Mouse (Mus musculus) neural tube, embryonic 11.5 days (tissue): ENCODE measurements around the gene Ppp1r10. TPM values are rescaled to one million over a fixed set of nuclear protein-coding genes. Genes with fewer than 3 reads are reported as not detected.
A peak's percentile ranks its signal among the peaks of the same experiment; 100 is the strongest.

ENCODE experiments used
- ATAC-seq: fragments of 200-750 bp; cut with Nextera tagmentation; 2 replicates; pipeline ENCODE4 v1.8.0; 2017; ENCODE audit warnings: moderate number of reproducible peaks, mild to moderate bottlenecking, moderate TSS enrichment, moderate library complexity; ENCODE audit not compliant: insufficient read depth, low FRiP score, low TSS enrichment
- DNase-seq: peaks from one replicate; pipeline ENCODE4 v3.0.0-alpha.2; 2015; ENCODE audit warnings: low spot score
- H3K27ac ChIP-seq: fragments of 300-500 bp; sonication (generic); 2 replicates; pipeline ENCODE4 v1.5.1; 2014; ENCODE audit warnings: low read depth, mild to moderate bottlenecking, low read length
- H3K27me3 ChIP-seq: fragments of 300-500 bp; sonication (generic); 2 replicates; pipeline ENCODE4 v1.6.1; 2014; ENCODE audit warnings: mild to moderate bottlenecking, low read length, mixed read lengths; ENCODE audit not compliant: control insufficient read depth, insufficient read depth
- H3K36me3 ChIP-seq: fragments of 300-500 bp; sonication (generic); 2 replicates; pipeline ENCODE4 v1.6.1; 2014; ENCODE audit warnings: mild to moderate bottlenecking, low read length, moderate library complexity, mixed read lengths; ENCODE audit not compliant: control insufficient read depth, insufficient read depth
- H3K4me1 ChIP-seq: fragments of 300-500 bp; sonication (generic); 2 replicates; pipeline ENCODE4 v1.6.1; 2014; ENCODE audit warnings: low read length, mixed read lengths; ENCODE audit not compliant: control insufficient read depth, insufficient read depth
- H3K4me2 ChIP-seq: fragments of 300-500 bp; sonication (generic); 2 replicates; pipeline ENCODE4 v1.6.1; 2014; ENCODE audit warnings: low read depth, mild to moderate bottlenecking, moderate library complexity
- H3K4me3 ChIP-seq: fragments of 300-500 bp; sonication (generic); 2 replicates; pipeline ENCODE4 v1.5.1; 2014; ENCODE audit warnings: low read depth, low read length
- H3K9ac ChIP-seq: fragments of 300-500 bp; sonication (generic); 2 replicates; pipeline ENCODE4 v1.6.1; 2014; ENCODE audit warnings: mild to moderate bottlenecking, low read length
- H3K9me3 ChIP-seq: fragments of 300-500 bp; sonication (generic); 2 replicates; pipeline ENCODE4 v1.6.1; 2016; ENCODE audit warnings: low read length; ENCODE audit not compliant: control insufficient read depth
- WGBS: fragments of 180-500 bp; shearing (Covaris S2); extraction: QIAGEN DNeasy Blood & Tissue Kit; methylation state at CpG from one replicate; pipeline ENCODE4 v1.1.7; 2014; 5-methylcytosine and 5-hydroxymethylcytosine counted together
- polyA plus RNA-seq: library from polyadenylated mRNA; unstranded; fragments of >200 nt; fragmentation: Nextera tagmentation; extraction: Ambion mirVana; gene quantifications from 2 replicates; pipeline ENCODE4 v1.2.1, GENCODE M21; 2014

Gene Ppp1r10
- polyA plus RNA-seq, 1 experiment from 2014 or later: 49.3 TPM

- Histone ChIP-seq H3K4me1 (peaks cover 7% of the 10 kb centered on the region), H3K27ac (no peak overlapping the region), H3K27me3 (no peaks in the 10 kb centered on the region), H3K9me3 (no peaks in the 10 kb centered on the region), H3K9ac (no peak overlapping the region), H3K36me3 (no peaks in the 10 kb centered on the region; the same call in 1 of the 2 replicates), H3K4me3 (no peak overlapping the region; the same call in 1 of the 2 replicates), H3K4me2 (peak overlapping the region; percentile 92)
- ATAC-seq (no peak), DNase-seq (no peak)
- WGBS: 86% methylated on average over 6 of the region's 6 CpGs
Measured at GRCm38 (mm10) chr17:35914975-35915374, 1.3 kb upstream of the Ppp1r10 start.

GRCm38 (mm10) chr17:35915538-35916296 lies 517 bp upstream of the Ppp1r10 start:
- Histone ChIP-seq H3K27me3 (no peaks in the 10 kb centered on the region), H3K4me3 (peak overlapping the region; percentile 82), H3K36me3 (no peaks in the 10 kb centered on the region; the same call in 1 of the 2 replicates), H3K4me2 (peak overlapping the region; percentile 92), H3K9me3 (no peaks in the 10 kb centered on the region), H3K27ac (peak overlapping the region; percentile 97), H3K9ac (peak overlapping the region; percentile 98), H3K4me1 (peaks cover 12% of the 10 kb centered on the region)
- ATAC-seq (peak; percentile 8), DNase-seq (no peak)
- WGBS: 3% methylated on average over 28 of the region's 28 CpGs

DNA sequence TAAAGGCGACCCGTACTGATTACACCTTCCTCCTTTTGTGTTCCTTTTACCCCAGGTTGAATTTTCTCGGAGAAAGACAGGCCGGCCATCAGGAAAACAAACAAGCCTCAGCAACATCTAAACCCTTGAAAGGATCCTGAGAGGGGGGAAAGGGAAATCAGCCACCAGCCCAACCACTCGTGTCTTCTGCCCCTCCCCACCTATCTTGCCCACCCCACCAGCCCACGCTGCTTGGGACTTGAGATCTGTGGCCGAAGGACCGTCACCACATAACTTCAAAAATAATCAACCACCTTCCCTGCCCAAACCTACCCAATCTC lies 869 bp downstream of the Ppp1r10 start:
- Histone ChIP-seq H3K4me2 (peak overlapping the region; percentile 92), H3K27me3 (no peaks in the 10 kb centered on the region), H3K27ac (peak overlapping the region; percentile 97), H3K9ac (peak overlapping the region; percentile 98), H3K36me3 (no peaks in the 10 kb centered on the region; the same call in 1 of the 2 replicates), H3K4me1 (peaks cover 12% of the 10 kb centered on the region), H3K9me3 (no peaks in the 10 kb centered on the region), H3K4me3 (peak overlapping the region; percentile 82)
- under 1% methylated on average over 8 of the region's 8 CpGs for WGBS
- ATAC-seq (no peak), DNase-seq (no peak)

- H3K36me3 ChIP-seq: no peaks in the 10 kb centered on the region; the same call in 1 of the 2 replicates
- H3K27ac ChIP-seq: peak overlapping the region; percentile 97
- no peaks in the 10 kb centered on the region for H3K9me3 ChIP-seq
- H3K27me3 ChIP-seq: no peaks in the 10 kb centered on the region
- peak overlapping the region; percentile 98 for H3K9ac ChIP-seq
- DNase-seq (peak; percentile 78), ATAC-seq (0 out of 2 replicates have a peak, but pooled peaks have one; percentile 9)
- WGBS: under 1% methylated on average over 13 of the region's 13 CpGs
- H3K4me2 ChIP-seq: peak overlapping the region; percentile 92
- H3K4me1 ChIP-seq: peaks cover 12% of the 10 kb centered on the region
- peak overlapping the region; percentile 82 for H3K4me3 ChIP-seq
Measured at GRCm38 (mm10) chr17:35917463-35918251, 1.4 kb downstream of the Ppp1r10 start.

DNA sequence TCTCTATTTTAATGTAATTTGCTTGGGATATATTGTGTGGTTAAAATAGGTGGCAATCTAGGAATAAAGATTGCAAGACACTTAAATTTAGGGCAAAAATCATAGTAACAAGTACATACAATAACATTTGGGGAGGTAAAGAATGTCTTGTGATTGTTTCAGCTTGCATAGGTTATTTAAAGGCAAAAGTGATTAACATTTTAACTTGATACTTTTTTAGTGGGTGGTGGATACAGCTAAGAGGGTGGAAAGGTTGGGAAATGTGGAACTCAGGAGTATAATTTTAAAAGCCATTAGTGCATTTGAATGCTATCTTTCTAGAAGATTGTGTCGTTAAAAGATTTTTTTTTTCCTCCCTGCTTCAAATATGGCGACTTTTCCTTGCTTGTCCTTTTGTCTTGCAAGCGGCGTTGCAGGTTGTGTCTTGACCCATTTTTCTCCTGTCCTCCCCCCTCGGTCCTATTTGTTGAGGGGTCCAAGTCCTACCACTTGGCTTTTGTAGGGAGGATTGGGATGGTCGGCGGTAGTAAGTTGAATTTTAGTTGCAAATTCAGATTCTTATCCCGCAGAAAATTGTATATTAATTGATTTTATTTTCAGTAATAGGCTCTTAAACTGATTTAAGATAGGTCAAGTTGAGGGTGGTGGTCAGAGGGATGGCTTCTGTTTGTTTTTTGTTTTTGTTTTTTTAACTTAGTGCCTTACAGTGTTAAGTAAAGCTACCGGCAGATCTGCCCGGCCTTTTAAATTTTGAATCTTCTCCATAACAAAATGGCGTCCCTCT lies 2.2 kb downstream of the Ppp1r10 start:
- H3K4me3 ChIP-seq: peak overlapping the region; percentile 82
- H3K27me3 ChIP-seq: no peaks in the 10 kb centered on the region
- no peaks in the 10 kb centered on the region for H3K9me3 ChIP-seq
- H3K9ac ChIP-seq: peak overlapping the region; percentile 98
- peaks cover 12% of the 10 kb centered on the region for H3K4me1 ChIP-seq
- H3K4me2 ChIP-seq: peak overlapping the region; percentile 92
- 0% methylated on average over 11 of the region's 11 CpGs for WGBS
- peak; percentile 70 for DNase-seq
- H3K27ac ChIP-seq: peak overlapping the region; percentile 97
- ATAC-seq: no peak
- H3K36me3 ChIP-seq: 0 out of 2 replicates have a peak, but pooled peaks cover 2% of the 10 kb centered on the region

GRCm38 (mm10) chr17:35919060-35919715 lies 3.0 kb downstream of the Ppp1r10 start:
- peak overlapping the region; percentile 92 for H3K4me2 ChIP-seq
- H3K36me3 ChIP-seq: peaks cover 8% of the 10 kb centered on the region
- H3K9ac ChIP-seq: peak overlapping the region; percentile 98
- H3K9me3 ChIP-seq: no peaks in the 10 kb centered on the region; the same call in 1 of the 2 replicates
- H3K4me3 ChIP-seq: peak overlapping the region; percentile 82
- peak overlapping the region; percentile 97 for H3K27ac ChIP-seq
- peaks cover 12% of the 10 kb centered on the region for H3K4me1 ChIP-seq
- DNase-seq (peak; percentile 92), ATAC-seq (peak; percentile 36)
- H3K27me3 ChIP-seq: no peaks in the 10 kb centered on the region
- 18% methylated on average over 7 of the region's 7 CpGs for WGBS

GRCm38 (mm10) chr17:35919864-35920301 lies 3.6 kb downstream of the Ppp1r10 start:
- Histone ChIP-seq H3K36me3 (peaks cover 14% of the 10 kb centered on the region), H3K4me3 (peak overlapping the region; percentile 82; the same call in 1 of the 2 replicates), H3K4me2 (peak overlapping the region; percentile 92), H3K27ac (peak overlapping the region; percentile 97), H3K9me3 (no peaks in the 10 kb centered on the region; the same call in 1 of the 2 replicates), H3K4me1 (peaks cover 12% of the 10 kb centered on the region), H3K9ac (peak overlapping the region; percentile 98), H3K27me3 (no peaks in the 10 kb centered on the region)
- ATAC-seq (no peak), DNase-seq (no peak)
- 66% methylated on average over 6 of the region's 6 CpGs for WGBS

GRCm38 (mm10) chr17:35920384-35920783 lies 4.2 kb downstream of the Ppp1r10 start:
- no peak for ATAC-seq
- Histone ChIP-seq H3K4me1 (peaks cover 12% of the 10 kb centered on the region), H3K4me3 (no peak overlapping the region), H3K9me3 (no peaks in the 10 kb centered on the region; the same call in 1 of the 2 replicates), H3K4me2 (no peak overlapping the region), H3K27ac (peak overlapping the region; percentile 97), H3K27me3 (no peaks in the 10 kb centered on the region), H3K36me3 (peaks cover 14% of the 10 kb centered on the region), H3K9ac (no peak overlapping the region; the same call in 1 of the 2 replicates)
- no peak for DNase-seq
- WGBS: 100% methylated on average over 1 of the region's 1 CpGs
